Mouse (Mus musculus) thymus, adult 2 months (tissue): ENCODE data around the gene Exosc3. TPM values are rescaled to one million over a fixed set of nuclear protein-coding genes. Genes with fewer than 3 reads are reported as not detected.
"Not testable (repeated sequence)": the region's sequence is repeated elsewhere in the genome, so short reads cannot be mapped to it uniquely, and the experiment has no call there.

Experiments used
- DNase-seq: peaks from one replicate; pipeline ENCODE4 v3.0.0; 2021
- H3K27ac ChIP-seq: fragments of 200-500 bp; 2 replicates; pipeline ENCODE4 v1.5.1; 2012; ENCODE audit warnings: low read length, control low read depth; ENCODE audit not compliant: control insufficient read depth, insufficient read depth
- H3K27me3 ChIP-seq: fragments of 200-500 bp; 2 replicates; pipeline ENCODE4 v1.6.1; 2012; ENCODE audit warnings: mild to moderate bottlenecking, low read length, moderate library complexity, mixed read lengths; ENCODE audit not compliant: control insufficient read depth, insufficient read depth
- H3K36me3 ChIP-seq: fragments of 200-500 bp; 2 replicates; pipeline ENCODE4 v1.6.1; 2012; ENCODE audit warnings: mild to moderate bottlenecking, low read length, moderate library complexity; ENCODE audit not compliant: control insufficient read depth, insufficient read depth
- H3K4me1 ChIP-seq: fragments of 200-500 bp; replicated peaks from 2 replicates; pipeline ENCODE4 v1.6.1; 2012; ENCODE audit warnings: low read length; ENCODE audit not compliant: control insufficient read depth, insufficient read depth
- H3K4me3 ChIP-seq: fragments of 200-500 bp; 2 replicates; pipeline ENCODE4 v1.5.1; 2012; ENCODE audit warnings: mild to moderate bottlenecking, low read length, control low read depth, moderate library complexity; ENCODE audit not compliant: control insufficient read depth, insufficient read depth
- CTCF ChIP-seq: fragments of 200-500 bp; IDR thresholded peaks from 2 replicates; pipeline ENCODE4 v1.5.1; 2012; ENCODE audit warnings: mild to moderate bottlenecking, control low read depth, low read length, moderate library complexity, borderline replicate concordance; ENCODE audit not compliant: control insufficient read depth, poor library complexity, insufficient read depth; ENCODE audit errors: extremely low read depth
- POLR2A ChIP-seq: fragments of 200-500 bp; IDR thresholded peaks from 2 replicates; pipeline ENCODE4 v1.6.1; 2012; ENCODE audit warnings: mild to moderate bottlenecking, low read length, control low read depth, moderate library complexity; ENCODE audit not compliant: control insufficient read depth, poor library complexity, insufficient read depth; ENCODE audit errors: extremely low read depth
- WGBS: fragments of 180-500 bp; shearing (Covaris S2); methylation state at CpG from one replicate; pipeline ENCODE4 v1.1.7; 2018; 5-methylcytosine and 5-hydroxymethylcytosine counted together
- polyA plus RNA-seq: library from polyadenylated mRNA; depleted of rRNA; stranded (reverse); fragments of >200 nt; gene quantifications from 2 replicates; pipeline ENCODE4 v1.2.3, GENCODE M21; 2012; rRNA removed

Exosc3 gene
- polyA plus RNA-seq: 56.1 and 61.9 TPM in 2 replicates

- DNase-seq: peak; percentile 44
- peak within 1 kb of the TSS; percentile 91 for H3K4me3 ChIP-seq
- under 1% methylated on average over 76 of the region's 76 CpGs for WGBS
- H3K36me3 ChIP-seq: peaks cover 7% of the 10 kb centered on the region; the same call in 1 of the 2 replicates
- TF ChIP-seq CTCF: no peak
- TF ChIP-seq POLR2A: no peak
- no peaks in the 10 kb centered on the region for H3K27me3 ChIP-seq
- peaks cover 3% of the 10 kb centered on the region for H3K4me1 ChIP-seq
- H3K27ac ChIP-seq: peak within 1 kb of the TSS; percentile 62
These were observed at the start of gene Exosc3 for GRCm38 (mm10) chr4:45342286-45343155. TSS of gene Exosc3 (minus strand) at chr4:45342732.

DNA sequence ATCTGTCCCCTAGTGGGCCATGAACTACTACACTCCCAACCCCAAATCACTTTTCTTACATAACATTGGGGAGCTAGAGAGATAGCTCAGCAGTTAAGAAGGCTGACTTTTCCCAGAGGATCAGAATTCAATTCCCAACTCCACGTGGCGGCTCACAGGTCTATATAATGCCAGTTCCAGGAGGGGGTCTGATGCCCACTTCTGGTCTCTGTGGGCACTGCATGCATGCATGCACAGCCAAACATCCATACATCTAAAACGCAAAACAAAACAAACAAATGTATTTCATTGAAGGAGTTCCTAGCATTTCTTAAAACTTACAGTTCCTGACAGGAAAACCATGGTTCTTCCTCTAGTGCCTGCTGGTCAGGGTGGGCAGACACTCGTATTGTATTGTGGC, 49.6 kb upstream of the Exosc3 start:
- WGBS: 67% methylated on average over 4 of the region's 4 CpGs
- Histone ChIP-seq H3K27ac (no peak overlapping the region), H3K4me3 (no peak overlapping the region), H3K4me1 (no peaks in the 10 kb centered on the region), H3K27me3 (no peaks in the 10 kb centered on the region), H3K36me3 (peaks cover 4% of the 10 kb centered on the region; the same call in 1 of the 2 replicates)
- TF ChIP-seq CTCF: no peak
- no peak for DNase-seq

DNA sequence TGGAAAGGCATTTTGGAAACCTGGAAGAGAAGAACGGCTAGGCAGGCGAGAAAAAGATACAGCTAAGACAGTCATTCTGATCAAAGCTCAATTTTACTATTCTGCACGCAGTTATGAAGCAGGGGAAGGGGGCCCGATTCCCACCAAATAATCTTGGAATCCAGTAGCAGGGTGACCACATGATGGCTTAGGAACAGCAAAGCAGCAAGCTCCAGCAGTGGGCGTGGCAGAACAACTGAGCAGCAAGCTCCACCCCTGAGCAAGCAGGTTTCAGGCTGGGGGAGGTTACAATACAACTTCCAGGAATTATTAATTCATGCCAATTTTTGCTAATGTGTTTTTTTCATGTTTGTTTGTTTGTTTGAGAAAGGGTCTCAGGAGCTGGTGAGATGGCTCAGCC, 44.8 kb upstream of the Exosc3 start:
- not testable (repeated sequence) for DNase-seq, H3K4me1 ChIP-seq, H3K36me3 ChIP-seq, H3K27me3 ChIP-seq, H3K27ac ChIP-seq, H3K4me3 ChIP-seq
- 93% methylated on average over 5 of the region's 5 CpGs for WGBS

DNA sequence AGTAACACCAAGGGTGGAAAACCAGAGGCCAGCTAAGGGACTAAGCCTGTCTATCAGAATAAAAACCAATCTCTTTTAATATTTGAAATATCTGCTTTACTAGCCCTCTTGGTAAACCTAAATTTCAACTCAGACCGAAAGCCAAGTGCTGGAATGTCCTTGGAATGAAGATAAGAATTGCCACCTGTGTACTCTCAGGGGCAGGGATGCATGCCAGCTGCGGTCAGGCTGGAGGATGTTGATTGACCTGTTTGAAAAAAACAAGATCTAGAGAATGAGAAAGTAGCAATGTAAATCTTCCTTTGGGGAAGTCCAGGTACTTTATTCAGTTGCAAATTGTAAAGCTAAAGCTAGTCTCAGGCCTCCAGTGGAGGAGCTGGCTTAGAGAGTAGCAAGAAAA, 39.6 kb upstream of the Exosc3 start:
- not testable (repeated sequence) for H3K4me1 ChIP-seq, H3K27ac ChIP-seq, DNase-seq, H3K36me3 ChIP-seq, H3K27me3 ChIP-seq, H3K4me3 ChIP-seq
- 92% methylated on average over 2 of the region's 2 CpGs for WGBS

GRCm38 (mm10) chr4:45380903-45381580, 38.5 kb upstream of the Exosc3 start:
- not testable (repeated sequence) for H3K4me1 ChIP-seq, H3K27ac ChIP-seq, DNase-seq, H3K4me3 ChIP-seq, H3K27me3 ChIP-seq, H3K36me3 ChIP-seq
- 96% methylated on average over 10 of the region's 10 CpGs for WGBS

- Histone ChIP-seq H3K27me3 (no peaks in the 10 kb centered on the region), H3K4me1 (no peaks in the 10 kb centered on the region), H3K36me3 (peaks cover 40% of the 10 kb centered on the region), H3K4me3 (no peak overlapping the region), H3K27ac (no peak overlapping the region)
- DNase-seq: no peak
- WGBS: 96% methylated on average over 4 of the region's 4 CpGs
- no peak for TF ChIP-seq CTCF
- no peak for TF ChIP-seq POLR2A
These were observed 34.0 kb upstream of the Exosc3 start for GRCm38 (mm10) chr4:45376573-45376972.

GRCm38 (mm10) chr4:45374879-45375278, 32.3 kb upstream of the Exosc3 start:
- H3K36me3 ChIP-seq: peaks cover 42% of the 10 kb centered on the region
- H3K4me1 ChIP-seq: no peaks in the 10 kb centered on the region
- no peak overlapping the region for H3K27ac ChIP-seq
- TF ChIP-seq CTCF (no peak), POLR2A (no peak)
- DNase-seq: no peak
- WGBS: 98% methylated on average over 5 of the region's 5 CpGs
- no peak overlapping the region for H3K4me3 ChIP-seq
- no peaks in the 10 kb centered on the region for H3K27me3 ChIP-seq
